Mouse (Mus musculus) urinary bladder, postnatal 36 days (tissue): ENCODE data around the gene Slc34a2.

Source experiments
- DNase-seq, 2 experiments: peaks; one replicate each; pipeline ENCODE4 v3.0.0; 2022; ENCODE audit warnings: low spot score in 2 of 2, mixed read lengths in 1 of 2

Slc34a2 gene

GRCm38 (mm10) chr5:53110225-53110624 is 72.3 kb downstream of the Slc34a2 start:
- no peak for DNase-seq

GRCm38 (mm10) chr5:53111036-53111435 is 73.2 kb downstream of the Slc34a2 start:
- DNase-seq: no peak

GRCm38 (mm10) chr5:53112942-53113341 is 75.1 kb downstream of the Slc34a2 start:
- no peak for DNase-seq

GRCm38 (mm10) chr5:53114616-53115267 is 76.9 kb downstream of the Slc34a2 start:
- DNase-seq: no peak

GRCm38 (mm10) chr5:53118212-53118611 is 80.3 kb downstream of the Slc34a2 start:
- DNase-seq: no peak

GRCm38 (mm10) chr5:53119689-53120088 is 81.8 kb downstream of the Slc34a2 start:
- DNase-seq: no peak
